Mouse (Mus musculus): ENCODE results near the gene Cntnap2. TPM values are rescaled to one million over a fixed set of nuclear protein-coding genes. Genes with fewer than 3 reads are reported as not detected.

Cntnap2 gene
- 0.30 and 0.46 TPM in 2 replicates for total RNA-seq (2012; rRNA removed)
- 0.38 and 0.79 TPM in 2 replicates for total RNA-seq (2014; rRNA removed)
- 0.44 and 0.80 TPM in 2 replicates for polyA plus RNA-seq (2012; ENCODE audit: insufficient read length, low read depth)

GRCm38 (mm10) chr6:45059091-45059490 lies at the start of gene Cntnap2:
Gene Cntnap2 (plus strand): TSS chr6:45059357.
- no peak for DNase-seq (ENCODE audit: extremely low read depth)
- no peaks in the 10 kb centered on the region for H3K4me1 ChIP-seq (ENCODE audit: control insufficient read depth in 1 of 2, insufficient read depth in 2 of 2)
- H3K36me3 ChIP-seq (replicated peaks in 1 of 2; ENCODE audit: control insufficient read depth in 1 of 2, insufficient read depth in 1 of 2, low read length in 1 of 2) = no peaks in the 10 kb centered on the region
- H3K4me2 ChIP-seq (ENCODE audit: insufficient read depth, low read depth, poor library complexity, severe bottlenecking) = no peak within 1 kb of the TSS
- no peaks in the 10 kb centered on the region for H3K79me2 ChIP-seq (replicated peaks; ENCODE audit: control insufficient read depth, extremely low read depth, insufficient read depth, poor library complexity, severe bottlenecking)
- no peak within 1 kb of the TSS for H3K9ac ChIP-seq (ENCODE audit: insufficient read depth, low read depth)
- H3K4me3 ChIP-seq (replicated peaks in 1 of 3; ENCODE audit: low read depth in 2 of 3, low read length in 2 of 3, poor library complexity in 1 of 3) = no peak within 1 kb of the TSS
- in situ Hi-C loops (cut with MboI; ENCODE audit: low pct_ligation_motif_present, low pct_unique_long_range_greater_than_20kb, low sequenced_read_pairs) = no loop called here
- H3K27ac ChIP-seq (ENCODE audit: insufficient read depth, low read depth) = no peak within 1 kb of the TSS
- H3K9me3 ChIP-seq (replicated peaks; ENCODE audit: low read length) = peaks cover 22% of the 10 kb centered on the region
- TF ChIP-seq BHLHE40 (IDR thresholded peaks at IDR 0.05; ENCODE audit: low read depth, low read length) (no peak), POLR2AphosphoS2 (IDR thresholded peaks at IDR 0.05; ENCODE audit: low read depth, low read length) (no peak), CHD1 (IDR thresholded peaks at IDR 0.05; ENCODE audit: low read depth, low read length) (no peak), USF2 (conservative IDR thresholded peaks at IDR 0.05; ENCODE audit: low read depth, low read length) (no peak), PAX5 (IDR thresholded peaks at IDR 0.05; ENCODE audit: low read length) (no peak), SIN3A (IDR thresholded peaks at IDR 0.05; ENCODE audit: low read length) (no peak), GABPA (IDR thresholded peaks at IDR 0.05; ENCODE audit: insufficient replicate concordance, low read depth, low read length) (no peak), MAZ (IDR thresholded peaks at IDR 0.05; ENCODE audit: low read depth, low read length) (no peak), JUN (IDR thresholded peaks at IDR 0.05; ENCODE audit: insufficient read depth, low read depth, low read length) (no peak), CHD2 (IDR thresholded peaks at IDR 0.05; ENCODE audit: low read length) (no peak), ZMIZ1 (IDR thresholded peaks at IDR 0.05; ENCODE audit: low read depth, low read length) (no peak), ZKSCAN1 (IDR thresholded peaks at IDR 0.05; ENCODE audit: borderline replicate concordance, low read depth, low read length) (no peak), USF1 (IDR thresholded peaks at IDR 0.05; ENCODE audit: low read depth, low read length) (no peak), HCFC1 (IDR thresholded peaks at IDR 0.05; ENCODE audit: low read depth, low read length) (no peak), TBP (conservative IDR thresholded peaks at IDR 0.05; ENCODE audit: low read depth, low read length) (no peak), ZC3H11A (IDR thresholded peaks at IDR 0.05; ENCODE audit: low read depth, low read length) (no peak), KAT2A (IDR thresholded peaks at IDR 0.05; ENCODE audit: insufficient replicate concordance, low read length) (no peak), NRF1 (IDR thresholded peaks at IDR 0.05; ENCODE audit: low read depth, low read length) (no peak)
- H3K27me3 ChIP-seq (replicated peaks) = no peaks in the 10 kb centered on the region
- dilution Hi-C loops (cut with MboI; ENCODE audit: extremely low pct_ligation_motif_present, extremely low pct_unique_long_range_greater_than_20kb, low sequenced_read_pairs) = no loop called here

- dilution Hi-C loops (cut with MboI; ENCODE audit: extremely low pct_ligation_motif_present, extremely low pct_unique_long_range_greater_than_20kb, low sequenced_read_pairs) (no loop called here), in situ Hi-C loops (cut with MboI; ENCODE audit: low pct_ligation_motif_present, low pct_unique_long_range_greater_than_20kb, low sequenced_read_pairs) (no loop called here)
- H3K4me3 ChIP-seq (replicated peaks in 1 of 3; ENCODE audit: low read depth in 2 of 3, low read length in 2 of 3, poor library complexity in 1 of 3) = no peak overlapping the region
- H3K79me2 ChIP-seq (replicated peaks; ENCODE audit: control insufficient read depth, extremely low read depth, insufficient read depth, poor library complexity, severe bottlenecking) = no peaks in the 10 kb centered on the region
- no peak overlapping the region for H3K27ac ChIP-seq (ENCODE audit: insufficient read depth, low read depth)
- no peaks in the 10 kb centered on the region for H3K27me3 ChIP-seq (replicated peaks)
- H3K36me3 ChIP-seq (replicated peaks in 1 of 2; ENCODE audit: control insufficient read depth in 1 of 2, insufficient read depth in 1 of 2, low read length in 1 of 2) = no peaks in the 10 kb centered on the region
- H3K9ac ChIP-seq (ENCODE audit: insufficient read depth, low read depth) = no peak overlapping the region
- TF ChIP-seq CTCF (conservative IDR thresholded peaks at IDR 0.05 in 1 of 2, IDR thresholded peaks at IDR 0.05 in 1 of 2; ENCODE audit: low read depth in 2 of 2, low read length in 2 of 2) (peak; percentile 50 to 56), MAX (IDR thresholded peaks at IDR 0.05; ENCODE audit: low read length) (no peak), RAD21 (IDR thresholded peaks at IDR 0.05; ENCODE audit: low read depth, low read length) (peak; percentile 57), SMC3 (IDR thresholded peaks at IDR 0.05; ENCODE audit: low read depth, low read length) (peak; percentile 47)
- H3K4me1 ChIP-seq (ENCODE audit: control insufficient read depth in 1 of 2, insufficient read depth in 2 of 2) = no peaks in the 10 kb centered on the region
- no peak overlapping the region for H3K4me2 ChIP-seq (ENCODE audit: insufficient read depth, low read depth, poor library complexity, severe bottlenecking)
- DNase-seq (ENCODE audit: extremely low read depth) = peak; percentile 31
- H3K9me3 ChIP-seq (replicated peaks; ENCODE audit: low read length) = peaks cover 13% of the 10 kb centered on the region
Observed at GRCm38 (mm10) chr6:45026011-45026682, 33.0 kb upstream of the Cntnap2 start.
